In the genomic region with DNA sequence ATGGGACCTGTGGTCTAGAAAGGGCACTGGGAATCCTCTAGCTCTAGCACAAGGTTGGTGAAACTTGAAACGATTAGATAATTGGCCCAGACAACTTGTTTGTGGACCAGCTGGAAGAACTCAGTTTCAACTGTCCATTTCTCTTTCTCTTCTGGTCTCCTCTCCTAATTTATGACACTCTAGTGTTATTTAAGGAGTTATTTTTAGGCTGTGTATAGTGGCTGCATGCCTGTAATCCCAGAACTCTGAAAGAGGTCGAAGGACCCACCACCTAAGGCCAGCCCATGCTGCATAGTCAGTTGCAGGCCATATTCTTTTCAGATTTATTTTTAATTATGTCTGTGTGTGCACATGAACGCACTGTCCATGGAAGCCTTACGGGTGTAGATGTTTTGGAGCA, we compare ENCODE assay signal across 10 mouse cellular contexts. TPM values are rescaled to one million over a fixed set of nuclear protein-coding genes. Genes with fewer than 3 reads are reported as not detected.
DNase-seq lines count a peak whose midpoint lies in the region; ATAC-seq lines count a peak whose summit lies in the region.
"Had no signal": no experiment of that assay in that cellular context is flagged by ENCODE, and none has a peak within 500 bp of the region (broad histone marks: within the 10 kb centered on the region; RNA-seq: fewer than 3 reads in every experiment).

No protein-coding gene starts in this region.

- DNase-seq in heart, embryonic 10.5 days (ENCODE audit: low spot score), result no peak
- DNase-seq in heart, adult 9 months (ENCODE audit: low spot score in 2 of 2), result no peak
- DNase-seq in forebrain, embryonic 14.5 days (ENCODE audit: low spot score), result no peak
- peak; percentile 35 for DNase-seq in kidney, postnatal 14 days
- no peak for DNase-seq in ovary, postnatal 10 days (ENCODE audit: low spot score)
- DNase-seq in embryo, embryonic 9.5 days (ENCODE audit: extremely low spot score), result no peak
- DNase-seq in thymus, postnatal 14 days, result no peak

- ATAC-seq in forebrain, embryonic 14.5 days, result no peak
- ATAC-seq in midbrain, embryonic 16.5 days, result no peak

- H3K4me1 ChIP-seq in heart, embryonic 10.5 days, result peaks cover 19% of the 10 kb centered on the region
- peaks cover 12% of the 10 kb centered on the region for H3K4me1 ChIP-seq in forebrain, embryonic 14.5 days (ENCODE audit: control insufficient read depth, insufficient read depth, low read length)
- peaks cover 28% of the 10 kb centered on the region for H3K4me1 ChIP-seq in midbrain, embryonic 16.5 days (ENCODE audit: control insufficient read depth, insufficient read depth, low read length)

- H3K36me3 ChIP-seq in heart, embryonic 10.5 days, result peaks cover 13% of the 10 kb centered on the region
- peaks cover 5% of the 10 kb centered on the region for H3K36me3 ChIP-seq in forebrain, embryonic 14.5 days (ENCODE audit: control insufficient read depth, insufficient read depth, low read length)
- H3K36me3 ChIP-seq in midbrain, embryonic 16.5 days (ENCODE audit: control insufficient read depth, insufficient read depth, low read length), result peaks cover 8% of the 10 kb centered on the region; the same call in 1 of the 2 replicates

- no peak overlapping the region for H3K27ac ChIP-seq in heart, embryonic 10.5 days
- no peak overlapping the region for H3K27ac ChIP-seq in forebrain, embryonic 14.5 days (ENCODE audit: low read depth, low read length)
- no peak overlapping the region for H3K27ac ChIP-seq in midbrain, embryonic 16.5 days (ENCODE audit: low read length)

- H3K4me2 ChIP-seq in forebrain, embryonic 14.5 days (ENCODE audit: low read length), result peak overlapping the region; percentile 81
- peak overlapping the region; percentile 85 for H3K4me2 ChIP-seq in midbrain, embryonic 16.5 days (ENCODE audit: low read length)

- no peaks in the 10 kb centered on the region for H3K9me3 ChIP-seq in heart, embryonic 10.5 days
- no peaks in the 10 kb centered on the region for H3K9me3 ChIP-seq in forebrain, embryonic 14.5 days (replicated peaks; ENCODE audit: control insufficient read depth, low read length)
- no peaks in the 10 kb centered on the region for H3K9me3 ChIP-seq in midbrain, embryonic 16.5 days (replicated peaks; ENCODE audit: control insufficient read depth, low read length, poor library complexity, severe bottlenecking)

- peak overlapping the region; percentile 92 for H3K4me3 ChIP-seq in heart, embryonic 10.5 days
- H3K4me3 ChIP-seq in forebrain, embryonic 14.5 days (ENCODE audit: low read depth, low read length), result peak overlapping the region; percentile 94; the same call in 1 of the 2 replicates
- H3K4me3 ChIP-seq in midbrain, embryonic 16.5 days (ENCODE audit: low read depth, low read length), result no peak overlapping the region

- WGBS in heart, embryonic 10.5 days, result 88% methylated on average over 4 of the region's 4 CpGs
- 87% methylated on average over 4 of the region's 4 CpGs for WGBS in forebrain, embryonic 14.5 days
- WGBS in midbrain, embryonic 16.5 days, result 87% methylated on average over 4 of the region's 4 CpGs

- H3K9ac ChIP-seq in forebrain, embryonic 14.5 days (ENCODE audit: low read length), result no peak overlapping the region
- no peak overlapping the region for H3K9ac ChIP-seq in midbrain, embryonic 16.5 days (ENCODE audit: low read depth, low read length)

- no peaks in the 10 kb centered on the region for H3K27me3 ChIP-seq in heart, embryonic 10.5 days (ENCODE audit: insufficient read depth, poor library complexity, severe bottlenecking)
- H3K27me3 ChIP-seq in forebrain, embryonic 14.5 days (replicated peaks; ENCODE audit: control insufficient read depth, insufficient read depth, low read length), result no peaks in the 10 kb centered on the region
- H3K27me3 ChIP-seq in midbrain, embryonic 16.5 days (ENCODE audit: control insufficient read depth, insufficient read depth, low read depth, low read length), result no peaks in the 10 kb centered on the region

RNA-seq across cellular contexts. Expression of a gene that starts 0.9 kb away (rescaled TPM):
- 14.7 and 18.3 TPM in 2 replicates for polyA plus RNA-seq in heart, embryonic 10.5 days (2016; fragmentation: Nextera tagmentation; extraction: Ambion mirVana)
- 22.1 and 23.4 TPM in 2 replicates for polyA plus RNA-seq in forebrain, embryonic 14.5 days (2014; fragmentation: Nextera tagmentation; extraction: Ambion mirVana)
- polyA plus RNA-seq in midbrain, embryonic 16.5 days (2015; fragmentation: Nextera tagmentation; extraction: Ambion mirVana), result 18.7 and 19.7 TPM in 2 replicates

RNA-seq across cellular contexts. Expression of a gene that starts 32.8 kb away (rescaled TPM):
- not detected in 2 replicates for polyA plus RNA-seq in heart, embryonic 10.5 days (2016; fragmentation: Nextera tagmentation; extraction: Ambion mirVana)
- not detected in 2 replicates for polyA plus RNA-seq in forebrain, embryonic 14.5 days (2014; fragmentation: Nextera tagmentation; extraction: Ambion mirVana)
- polyA plus RNA-seq in midbrain, embryonic 16.5 days (2015; fragmentation: Nextera tagmentation; extraction: Ambion mirVana), result not detected in 2 replicates
- polyA plus RNA-seq: large intestine, adult 2 months; spleen, adult 2 months had no signal

RNA-seq across cellular contexts. Expression of a gene that starts 53.3 kb away (rescaled TPM):
- 30.8 and 42.5 TPM in 2 replicates for polyA plus RNA-seq in heart, embryonic 10.5 days (2016; fragmentation: Nextera tagmentation; extraction: Ambion mirVana)
- 24.2 and 24.5 TPM in 2 replicates for polyA plus RNA-seq in forebrain, embryonic 14.5 days (2014; fragmentation: Nextera tagmentation; extraction: Ambion mirVana)
- polyA plus RNA-seq in midbrain, embryonic 16.5 days (2015; fragmentation: Nextera tagmentation; extraction: Ambion mirVana), result 29.1 and 32.5 TPM in 2 replicates
